Mouse (Mus musculus) urinary bladder, postnatal 10 days (tissue): ENCODE results near the gene Stat6.
"Not testable (repeated sequence)": the region's sequence is repeated elsewhere in the genome, so short reads cannot be mapped to it uniquely, and the experiment has no call there.

Experiments used
- DNase-seq: peaks from one replicate; pipeline ENCODE4 v3.0.0; 2022; ENCODE audit warnings: low spot score

Stat6 gene

DNA sequence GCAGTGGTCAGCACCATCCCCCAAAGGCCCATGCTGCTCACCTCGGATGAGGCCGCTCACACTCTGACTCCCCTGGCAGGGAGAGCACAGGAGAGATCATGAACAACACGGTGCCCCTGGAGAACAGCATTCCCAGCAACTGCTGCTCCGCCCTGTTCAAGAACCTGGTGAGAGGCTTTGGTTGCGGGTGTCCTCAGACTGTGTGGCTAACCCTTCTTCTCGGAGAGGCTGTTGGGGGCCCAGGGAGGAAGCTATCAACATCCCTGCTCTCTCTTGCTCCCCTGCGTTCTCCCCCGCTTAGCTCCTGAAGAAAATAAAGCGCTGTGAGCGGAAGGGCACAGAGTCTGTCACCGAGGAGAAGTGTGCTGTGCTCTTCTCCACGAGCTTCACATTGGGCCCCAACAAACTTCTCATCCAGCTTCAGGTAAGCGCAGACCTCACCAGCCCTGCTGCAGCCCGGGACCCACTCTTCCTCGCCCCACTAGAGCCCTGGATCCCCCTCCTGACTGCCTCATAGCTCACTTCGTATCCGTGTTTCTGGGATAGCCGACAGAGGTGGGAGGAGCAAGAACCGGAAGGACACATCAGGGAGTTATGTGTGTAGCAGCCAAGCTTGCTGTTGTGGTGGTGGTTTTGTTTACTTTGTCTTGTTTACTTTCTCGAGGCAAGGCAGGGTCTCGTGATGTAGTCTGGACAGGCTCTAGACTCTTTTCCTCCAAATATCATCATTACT is 10.3 kb downstream of the Stat6 start:
- no peak for DNase-seq

DNA sequence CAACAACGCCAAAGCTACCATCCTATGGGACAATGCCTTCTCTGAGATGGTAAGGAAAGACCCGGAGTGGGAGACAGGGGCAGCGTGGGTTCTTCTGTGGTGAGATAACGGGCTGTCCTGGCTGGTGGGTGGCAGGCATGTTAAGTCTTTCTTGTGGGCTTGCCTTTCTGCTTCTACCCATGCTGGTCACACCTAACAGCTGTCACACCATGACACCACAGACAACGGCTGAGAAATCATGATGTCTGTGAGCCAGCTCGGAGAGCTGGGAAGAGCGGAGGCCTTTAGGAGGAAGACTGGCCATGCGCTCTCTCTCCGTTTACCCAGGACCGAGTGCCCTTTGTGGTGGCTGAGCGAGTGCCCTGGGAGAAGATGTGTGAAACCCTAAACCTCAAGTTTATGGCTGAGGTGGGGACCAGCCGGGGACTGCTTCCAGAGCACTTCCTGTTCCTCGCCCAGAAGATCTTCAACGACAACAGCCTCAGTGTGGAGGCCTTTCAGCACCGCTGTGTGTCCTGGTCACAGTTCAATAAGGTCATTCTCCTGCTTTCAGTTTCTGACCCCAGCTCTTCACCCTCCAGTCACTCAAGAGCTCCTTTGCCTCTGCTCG is 12.3 kb downstream of the Stat6 start:
- no peak for DNase-seq

DNA sequence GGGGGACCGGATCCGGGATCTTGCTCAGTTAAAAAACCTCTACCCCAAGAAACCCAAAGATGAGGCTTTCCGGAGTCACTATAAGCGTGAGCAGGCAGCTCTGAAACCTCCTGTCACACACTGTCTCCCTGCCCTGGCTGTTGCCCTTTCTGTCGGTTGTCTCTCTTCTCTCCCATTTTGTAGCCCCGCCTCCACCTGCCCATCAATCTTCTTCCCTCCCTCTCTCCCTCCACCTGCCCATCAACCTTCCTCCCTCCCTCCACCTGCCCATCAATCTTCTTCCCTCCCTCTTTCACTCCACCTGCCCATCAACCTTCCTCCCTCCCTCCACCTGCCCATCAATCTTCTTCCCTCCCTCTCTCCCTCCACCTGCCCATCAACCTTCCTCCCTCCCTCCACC is 14.8 kb downstream of the Stat6 start:
- not testable (repeated sequence) for DNase-seq

DNA sequence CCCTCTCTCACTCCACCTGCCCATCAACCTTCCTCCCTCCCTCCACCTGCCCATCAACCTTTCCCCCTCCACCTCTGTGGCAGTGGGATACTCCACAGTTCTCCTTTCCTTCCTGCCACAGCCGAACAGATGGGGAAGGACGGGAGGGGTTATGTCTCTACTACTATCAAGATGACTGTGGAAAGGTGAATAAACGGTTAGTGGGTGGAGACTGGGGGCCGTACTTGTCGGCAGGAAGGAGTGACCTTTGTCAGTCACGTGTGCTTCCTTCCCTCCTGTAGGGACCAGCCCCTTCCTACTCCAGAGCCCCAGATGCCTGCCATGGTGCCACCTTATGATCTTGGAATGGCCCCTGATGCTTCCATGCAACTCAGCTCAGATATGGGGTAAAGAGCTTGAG is 15.3 kb downstream of the Stat6 start:
- DNase-seq: no peak

DNA sequence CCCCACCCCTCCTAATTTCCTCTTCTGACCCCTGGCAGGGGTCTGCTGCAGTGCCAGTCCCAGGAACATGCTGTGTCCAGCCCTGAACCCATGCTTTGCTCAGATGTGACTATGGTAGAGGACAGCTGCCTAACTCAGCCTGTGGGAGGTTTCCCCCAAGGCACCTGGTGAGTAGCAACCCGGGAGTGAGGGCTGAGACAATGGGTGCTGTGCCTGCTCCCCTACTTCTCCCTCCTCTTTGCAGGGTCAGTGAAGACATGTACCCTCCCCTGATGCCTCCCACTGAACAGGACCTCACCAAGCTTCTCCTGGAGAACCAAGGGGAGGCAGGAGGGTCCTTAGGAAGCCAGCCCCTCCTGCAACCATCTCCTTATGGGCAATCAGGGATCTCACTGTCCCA is 16.8 kb downstream of the Stat6 start:
- DNase-seq: no peak

DNA sequence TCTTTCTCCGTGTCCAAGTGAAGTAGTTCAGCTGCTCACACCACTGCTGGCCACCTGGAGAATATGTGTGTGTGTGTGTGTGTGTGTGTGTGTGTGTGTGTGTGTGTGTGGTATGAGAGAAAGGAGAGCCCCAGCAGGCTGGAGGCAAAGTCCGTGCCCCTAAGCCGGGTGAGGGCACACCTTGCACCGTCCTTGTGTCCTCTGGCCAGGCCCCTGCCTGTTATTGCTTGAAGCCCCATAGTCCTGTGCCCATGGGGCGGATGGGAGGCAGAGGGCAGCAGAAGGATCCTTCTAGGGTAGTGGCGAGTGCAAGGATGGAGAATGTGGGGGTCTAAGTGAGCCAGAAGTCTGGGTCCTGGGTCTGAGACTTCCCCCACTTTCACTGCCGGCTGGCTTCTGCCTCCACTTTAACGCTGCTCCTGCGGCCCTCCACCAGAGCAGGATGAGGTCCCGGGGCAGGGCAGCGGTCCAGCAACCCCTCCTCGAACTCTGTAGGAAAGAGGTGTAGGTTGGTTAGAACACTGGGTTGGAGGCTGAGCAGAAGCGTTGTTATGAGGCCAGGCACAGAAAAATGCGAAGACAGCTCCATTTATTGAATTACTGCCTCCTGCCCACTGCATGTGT is 18.6 kb downstream of the Stat6 start:
- DNase-seq: no peak

DNA sequence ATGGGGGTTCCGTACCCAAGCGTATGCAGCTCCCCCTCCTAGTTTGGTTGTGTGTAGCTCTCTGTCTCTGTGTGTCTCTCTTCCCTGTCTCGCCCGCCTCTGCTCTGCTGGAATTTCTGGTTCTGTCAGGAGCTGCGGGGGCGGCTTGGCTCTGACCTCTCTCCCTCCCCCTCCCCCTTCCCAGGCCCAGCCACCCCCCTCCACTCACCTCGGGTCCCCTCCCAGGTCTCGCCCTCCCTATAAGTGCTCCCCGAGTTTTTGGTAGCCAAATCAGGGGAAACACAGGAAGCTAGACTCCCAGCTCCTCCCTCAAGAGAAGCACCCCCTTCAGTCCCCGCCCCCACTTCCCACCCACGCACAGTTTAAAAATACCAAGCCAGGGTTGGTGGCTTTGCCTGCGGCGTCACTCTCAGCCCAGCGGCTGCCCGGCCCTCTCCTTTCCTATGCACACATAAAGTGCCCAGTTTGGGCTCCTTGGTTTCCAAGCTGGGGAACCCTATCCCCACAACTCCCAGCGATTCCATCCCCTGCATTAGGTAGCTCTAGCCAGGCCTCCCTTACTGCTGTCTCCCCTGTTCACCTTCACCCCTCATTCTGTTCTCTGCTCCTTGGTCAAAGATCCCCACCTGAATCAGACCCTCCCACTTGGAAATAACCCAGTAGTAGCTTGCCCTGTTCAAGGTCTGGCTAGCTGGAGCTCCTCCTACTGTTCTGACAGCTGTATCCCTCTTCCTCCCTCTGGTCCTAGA is 19.3 kb downstream of the Stat6 start:
- no peak for DNase-seq

DNA sequence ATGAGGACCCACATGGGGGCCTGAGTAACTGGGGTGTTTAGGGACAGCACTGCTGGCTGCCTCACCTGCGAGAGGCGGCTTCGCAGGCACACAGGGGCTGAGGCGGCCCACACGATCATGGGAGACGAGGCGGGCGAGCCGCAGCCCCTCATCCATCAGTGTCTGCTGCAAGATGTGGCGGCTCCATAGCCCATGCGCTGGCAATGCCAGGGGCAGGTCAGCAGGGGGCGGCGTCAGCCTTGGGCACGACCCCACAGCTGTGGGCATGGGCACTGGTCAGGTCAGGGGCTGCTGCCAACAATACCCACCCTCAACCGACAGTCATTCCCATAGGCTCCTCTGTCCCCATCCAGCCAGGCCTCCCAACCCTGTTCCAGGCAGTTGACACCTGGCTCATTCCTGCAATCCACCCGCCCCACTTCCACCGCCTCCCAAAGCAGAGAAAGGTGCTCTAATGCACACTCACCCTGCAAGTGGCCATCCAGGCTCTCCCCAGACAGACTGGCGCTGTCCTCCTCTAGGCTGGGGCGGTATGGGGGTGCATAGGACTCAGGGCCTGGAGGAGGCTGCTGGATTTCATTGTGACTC is 20.0 kb downstream of the Stat6 start:
- no peak for DNase-seq

DNA sequence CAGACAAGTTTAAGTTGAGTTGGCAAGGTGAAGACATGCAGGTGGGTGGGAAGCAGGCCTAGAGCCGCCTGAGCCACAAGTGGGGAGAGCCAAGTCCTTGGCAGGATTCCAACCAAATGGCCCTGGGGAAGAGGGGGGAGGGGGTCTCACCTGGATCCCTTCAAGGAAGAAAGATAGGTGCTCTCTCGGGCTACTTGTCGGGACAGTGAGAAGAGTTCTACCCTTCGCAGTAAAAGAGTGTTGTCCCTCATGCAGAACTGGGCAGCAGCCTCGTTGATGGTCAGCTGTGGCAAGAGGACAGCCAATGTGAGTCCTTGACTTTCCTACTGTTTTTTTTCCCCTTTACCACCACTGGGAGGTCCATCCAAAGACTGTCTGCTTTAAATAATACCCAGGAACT is 20.8 kb downstream of the Stat6 start:
- DNase-seq: no peak

DNA sequence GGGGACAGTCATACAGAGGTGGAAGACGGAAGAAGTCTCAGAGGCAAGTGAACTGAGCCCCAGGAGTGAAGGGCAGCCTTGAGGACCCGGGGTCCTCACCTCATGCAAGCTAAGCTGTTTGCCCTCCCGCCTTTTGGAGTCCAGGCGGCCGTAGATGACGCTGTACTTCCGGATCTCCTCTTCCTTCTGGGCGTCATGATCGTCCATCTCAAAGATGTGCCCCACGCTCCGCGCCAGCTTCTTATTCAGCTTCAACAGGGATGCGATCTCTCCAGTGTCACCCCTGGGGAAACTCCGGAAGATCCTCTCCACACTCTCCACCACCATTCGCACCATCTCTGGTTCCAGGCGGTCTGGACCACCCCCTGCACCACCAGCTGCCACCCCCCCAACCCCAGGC is 21.4 kb downstream of the Stat6 start:
- no peak for DNase-seq

DNA sequence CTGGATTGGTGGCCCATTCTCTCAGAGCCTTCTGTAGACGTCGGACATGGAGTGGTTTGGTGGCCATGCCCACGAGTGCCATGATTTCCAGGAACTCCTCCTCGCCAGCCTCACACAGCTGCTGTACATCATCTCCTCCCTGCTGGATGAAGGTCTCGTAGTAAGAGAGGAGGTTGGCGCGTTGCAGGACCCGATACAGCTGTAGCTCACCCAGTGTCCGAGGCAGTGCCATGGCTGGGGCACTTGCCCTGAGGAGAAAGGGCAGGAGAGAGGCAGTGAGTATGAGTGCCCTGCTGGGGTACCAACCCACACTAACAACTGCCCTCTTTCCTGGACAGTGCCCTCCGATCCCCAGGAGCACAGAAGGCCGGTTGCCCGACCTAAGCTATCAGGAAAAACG is 22.1 kb downstream of the Stat6 start:
- DNase-seq: no peak

DNA sequence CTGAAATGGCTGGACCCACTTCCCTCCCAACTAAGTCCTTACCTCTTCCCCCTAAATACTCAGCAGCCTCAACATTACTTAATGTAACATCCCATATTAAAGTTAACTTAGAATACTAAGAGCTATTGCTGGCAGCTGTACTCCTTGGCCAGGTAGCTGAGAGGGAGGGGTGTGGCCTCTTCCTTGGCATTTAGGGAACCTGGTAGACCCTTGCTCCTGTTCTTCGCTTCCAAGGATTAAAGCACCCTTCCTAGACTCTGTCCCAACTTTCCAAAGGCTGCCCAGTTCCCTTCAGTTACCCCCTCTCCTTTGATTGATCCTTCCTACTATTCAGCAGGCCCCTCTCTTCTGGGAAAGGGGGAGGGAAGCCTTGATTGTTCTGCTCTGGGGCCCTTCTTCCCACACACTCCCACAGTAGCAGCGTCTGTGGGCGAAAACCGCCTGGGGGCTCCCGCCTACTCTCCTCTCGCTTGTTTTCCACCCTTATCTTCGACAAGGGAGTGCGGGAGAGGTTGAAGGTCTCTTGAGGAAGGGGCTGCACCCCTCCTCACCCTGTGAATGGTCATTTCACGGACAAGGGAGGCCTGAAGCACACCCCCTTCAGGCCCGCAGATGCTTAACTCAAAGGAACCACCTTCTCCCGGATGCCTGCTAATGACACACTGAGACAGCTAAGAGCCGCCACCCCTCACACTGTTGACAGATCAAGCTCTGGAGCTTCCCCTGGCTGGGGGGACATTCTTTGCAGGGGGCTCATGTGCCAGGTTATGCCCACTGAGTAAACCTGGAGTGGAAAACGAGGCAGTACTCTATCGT is 22.8 kb downstream of the Stat6 start:
- DNase-seq: no peak

DNA sequence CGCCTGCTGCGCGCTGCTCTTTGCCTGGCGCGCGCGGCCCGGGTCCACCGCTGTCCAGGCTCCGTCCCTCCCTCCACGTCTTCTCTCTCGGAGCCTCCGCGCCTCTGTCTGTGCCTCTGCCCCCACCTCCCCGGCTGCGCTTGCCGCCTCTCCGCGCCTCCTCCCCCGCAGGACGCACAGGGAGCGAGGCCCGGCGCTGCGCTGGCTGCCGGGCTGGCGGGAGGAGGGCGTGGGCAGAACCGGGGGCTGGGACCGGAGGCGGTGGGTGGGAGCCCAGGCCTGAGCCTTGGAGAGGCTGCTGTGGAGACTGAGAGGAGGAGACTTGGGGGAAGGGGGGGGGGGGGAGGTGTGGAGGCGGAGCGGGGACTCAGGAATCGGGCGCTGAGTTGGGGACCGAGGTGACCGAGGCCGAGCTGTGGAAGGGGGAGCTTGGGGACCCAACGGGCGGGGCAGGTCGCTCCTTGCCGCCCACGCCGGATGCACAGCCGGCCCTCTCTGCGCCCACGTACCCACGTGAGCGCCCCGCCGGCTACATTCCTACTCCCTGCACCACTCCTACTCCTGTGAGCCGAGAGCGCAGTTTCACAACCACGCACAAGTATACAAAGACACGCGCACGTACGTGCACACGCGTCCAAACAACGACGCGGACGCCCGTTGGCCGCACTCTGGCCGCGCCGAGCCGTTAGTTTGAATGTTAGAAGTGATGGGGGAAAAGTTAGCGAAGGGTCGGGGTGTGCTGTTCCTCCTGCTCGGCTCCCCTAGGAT is 23.9 kb downstream of the Stat6 start, which contains the start of gene Nemp1:
Gene Nemp1, plus strand, starts transcription at position 401 of the 768 bp plus-strand sequence.
- DNase-seq: no peak

DNA sequence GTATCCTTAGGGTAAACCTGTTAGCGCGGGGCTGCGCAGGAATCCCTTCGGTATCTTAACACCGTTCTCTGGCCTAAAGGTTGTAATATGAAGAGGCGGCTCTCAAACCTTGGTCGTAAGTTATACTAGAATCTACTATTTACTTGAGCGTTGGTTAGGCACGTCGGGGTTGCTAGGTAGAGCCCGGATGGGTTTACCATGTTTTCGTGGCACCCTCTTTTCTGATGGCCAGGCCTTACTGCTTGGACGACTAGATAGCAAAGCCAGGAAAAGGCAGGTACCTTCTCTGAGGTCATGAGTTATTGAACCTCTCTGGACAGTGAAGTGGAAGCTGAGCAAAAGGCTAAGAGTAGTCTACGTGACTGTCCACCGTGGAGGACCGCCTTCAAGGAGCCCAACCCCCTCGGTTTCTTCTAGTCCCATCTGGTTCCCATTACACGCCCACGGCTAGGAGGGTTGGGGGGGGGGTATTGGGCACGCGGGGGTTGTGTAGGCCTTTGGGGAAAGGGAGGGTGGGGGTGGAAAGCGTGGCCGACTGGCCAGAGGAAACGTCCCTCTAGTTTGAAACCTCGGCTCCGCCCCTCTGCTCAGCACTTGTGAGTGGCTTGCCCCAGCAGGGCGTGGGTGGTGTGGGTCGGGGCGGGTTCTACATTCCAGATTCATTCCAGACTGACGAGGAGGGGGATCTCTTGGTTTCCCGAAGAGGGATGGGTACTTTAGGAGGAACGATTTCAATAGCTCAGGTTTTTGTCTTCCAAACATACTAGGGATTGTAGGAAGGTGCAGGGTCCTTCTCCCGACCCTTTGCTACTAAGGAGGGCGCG is 24.7 kb downstream of the Stat6 start:
- no peak for DNase-seq

DNA sequence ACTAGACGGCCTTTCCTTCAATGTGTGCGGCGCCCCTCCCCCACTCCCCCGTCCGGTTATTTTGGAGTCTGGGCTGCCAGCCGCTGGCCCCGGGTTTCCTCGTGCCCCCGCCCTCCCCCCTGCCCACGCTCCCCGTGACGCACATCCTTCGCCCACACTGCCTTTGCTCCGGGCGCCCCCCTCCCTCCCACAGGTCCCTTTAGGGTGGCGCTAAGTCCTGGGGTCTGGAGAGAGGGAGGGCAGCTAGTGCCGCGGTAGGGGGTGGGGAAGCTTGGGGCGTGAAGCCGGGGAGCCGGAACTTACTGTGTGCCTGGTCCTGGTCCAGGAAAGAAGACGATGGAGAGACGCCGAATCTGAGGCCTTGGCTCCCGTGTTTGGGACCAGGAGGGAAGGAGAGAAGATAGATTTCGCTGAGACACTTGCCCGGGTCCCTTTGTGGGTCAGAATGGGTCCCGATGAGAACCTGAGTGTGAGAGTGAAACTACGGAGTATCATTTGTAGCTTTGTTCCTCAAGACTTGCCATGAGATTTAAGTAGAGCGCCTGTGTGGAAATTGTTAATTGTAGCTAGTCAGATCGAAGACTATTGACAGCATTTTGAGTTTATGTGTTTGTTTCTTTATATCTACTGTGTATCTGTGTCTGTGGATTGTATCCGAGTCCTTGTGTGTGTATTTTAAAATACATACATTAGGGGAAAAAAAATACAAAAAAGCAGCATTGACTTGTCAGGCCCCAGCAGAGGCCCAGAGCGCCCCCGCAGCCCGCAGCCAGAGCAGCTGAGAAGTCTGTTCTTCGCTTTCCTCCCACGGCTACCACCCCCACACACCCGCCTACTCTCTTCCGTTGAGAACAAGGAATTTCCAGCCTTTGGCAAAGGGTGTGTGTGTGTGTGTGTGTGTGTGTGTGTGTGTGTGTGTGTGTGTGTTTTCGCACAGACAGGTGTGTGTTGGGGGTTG is 25.6 kb downstream of the Stat6 start, which contains the start of gene Nab2:
Gene Nab2, minus strand, starts transcription at position 476 of the 958 bp plus-strand sequence.
- DNase-seq: no peak

DNA sequence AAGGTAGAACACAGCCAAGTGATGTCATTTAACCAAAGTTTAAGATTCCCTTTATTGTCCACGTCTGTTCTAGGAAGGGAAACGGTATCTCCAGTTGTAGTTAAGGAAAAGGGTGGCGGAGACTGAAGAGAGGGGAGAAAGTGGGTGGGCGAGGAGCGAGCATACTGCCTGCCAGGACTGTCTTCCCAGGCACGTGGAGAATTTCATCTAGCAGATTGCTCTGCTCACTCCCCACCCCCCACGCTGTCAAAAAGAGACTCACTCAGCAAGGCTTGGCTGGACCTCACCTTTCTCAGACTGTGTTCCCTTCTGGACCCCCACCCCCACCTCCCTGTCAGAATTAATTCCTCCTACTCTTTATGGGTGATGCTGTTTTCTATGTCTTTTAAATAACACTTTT is 26.4 kb downstream of the Stat6 start:
- no peak for DNase-seq

DNA sequence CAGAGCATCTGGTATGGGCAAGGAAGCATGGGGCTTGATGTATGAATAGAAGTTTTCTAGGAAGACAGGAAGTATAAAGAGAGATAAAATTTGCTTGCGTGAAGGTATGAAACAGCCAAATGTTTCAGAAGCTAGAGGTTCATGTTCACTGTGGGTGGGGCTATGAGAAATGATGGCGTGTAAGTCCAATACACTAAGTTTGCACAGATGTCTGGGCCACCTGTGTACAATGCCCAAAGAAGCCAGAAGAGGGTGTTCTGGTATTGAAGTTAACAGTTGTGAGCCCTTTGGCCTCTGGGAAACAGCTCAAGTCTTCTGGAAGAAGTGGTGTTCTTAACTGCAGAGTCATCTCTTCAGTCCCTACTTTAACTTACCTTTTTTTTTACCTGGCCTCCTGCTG is 27.4 kb downstream of the Stat6 start:
- no peak for DNase-seq

DNA sequence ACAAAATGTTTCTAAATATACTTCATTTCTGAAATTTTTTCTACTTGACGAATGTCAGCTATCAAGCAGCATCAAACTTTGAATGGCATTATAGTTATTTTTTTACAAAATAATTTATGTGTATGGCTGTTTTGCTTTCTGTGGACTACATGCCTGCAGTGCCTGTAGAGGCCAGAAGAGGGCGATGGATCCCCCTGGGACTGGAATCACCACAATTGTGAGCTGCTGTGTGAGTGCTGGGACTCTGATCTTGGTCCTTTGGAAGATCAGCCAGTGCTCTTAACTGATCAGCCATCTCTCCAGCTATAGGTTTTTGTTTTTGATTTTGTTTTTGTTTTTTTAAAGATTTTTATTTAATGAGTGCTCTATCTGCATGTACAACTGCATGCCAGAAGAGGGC is 28.5 kb downstream of the Stat6 start:
- DNase-seq: no peak
